Mouse (Mus musculus) midbrain, embryonic 14.5 days (tissue): Measurements from ENCODE around the gene Slc30a10. TPM values are rescaled to one million over a fixed set of nuclear protein-coding genes. Genes with fewer than 3 reads are reported as not detected.

Source experiments
- ATAC-seq: fragments of 200-750 bp; cut with Nextera tagmentation; 2 replicates; pipeline ENCODE4 v1.8.0; 2017; ENCODE audit warnings: moderate number of reproducible peaks, moderate library complexity; ENCODE audit not compliant: low FRiP score, low TSS enrichment
- DNase-seq: peaks from one replicate; pipeline ENCODE4 v3.0.0-alpha.2; 2015
- H3K27ac ChIP-seq: fragments of 300-500 bp; sonication (generic); replicated peaks from 2 replicates; pipeline ENCODE4 v1.5.1; 2014; ENCODE audit warnings: mild to moderate bottlenecking, low read depth, low read length, moderate library complexity
- H3K27me3 ChIP-seq: fragments of 300-500 bp; sonication (generic); 2 replicates; pipeline ENCODE4 v1.6.1; 2014; ENCODE audit warnings: low read length, control low read depth, mixed read lengths; ENCODE audit not compliant: control insufficient read depth, insufficient read depth
- H3K36me3 ChIP-seq: fragments of 300-500 bp; sonication (generic); 2 replicates; pipeline ENCODE4 v1.6.1; 2014; ENCODE audit warnings: low read length, control low read depth; ENCODE audit not compliant: control insufficient read depth, insufficient read depth
- H3K4me1 ChIP-seq: fragments of 300-500 bp; sonication (generic); 2 replicates; pipeline ENCODE4 v1.6.1; 2014; ENCODE audit warnings: mild to moderate bottlenecking, antibody characterized with exemption, low read length, control low read depth; ENCODE audit not compliant: control insufficient read depth, insufficient read depth
- H3K4me2 ChIP-seq: fragments of 300-500 bp; sonication (generic); 2 replicates; pipeline ENCODE4 v1.6.1; 2014; ENCODE audit warnings: mild to moderate bottlenecking, low read length, moderate library complexity
- H3K4me3 ChIP-seq: fragments of 300-500 bp; sonication (generic); replicated peaks from 2 replicates; pipeline ENCODE4 v1.5.1; 2014; ENCODE audit warnings: low read depth, low read length
- H3K9ac ChIP-seq: fragments of 300-500 bp; sonication (generic); replicated peaks from 2 replicates; pipeline ENCODE4 v1.6.1; 2014; ENCODE audit warnings: mild to moderate bottlenecking, low read length, moderate library complexity
- H3K9me3 ChIP-seq: fragments of 300-500 bp; sonication (generic); 2 replicates; pipeline ENCODE4 v1.6.1; 2016; ENCODE audit warnings: low read length, control low read depth, mixed read lengths; ENCODE audit not compliant: control insufficient read depth
- WGBS: fragments of 180-500 bp; shearing (Covaris S2); extraction: QIAGEN DNeasy Blood & Tissue Kit; methylation state at CpG from one replicate; pipeline ENCODE4 v1.1.7; 2014; 5-methylcytosine and 5-hydroxymethylcytosine counted together
- polyA plus RNA-seq: library from polyadenylated mRNA; unstranded; fragments of >200 nt; fragmentation: Nextera tagmentation; extraction: Ambion mirVana; gene quantifications from 2 replicates; pipeline ENCODE4 v1.2.1, GENCODE M21; 2014

Slc30a10 gene
- polyA plus RNA-seq, 1 experiment from 2014 or later: 5.7 TPM

- H3K27ac ChIP-seq: peak overlapping the region; percentile 49; the same call in 1 of the 2 replicates
- no peaks in the 10 kb centered on the region for H3K36me3 ChIP-seq
- no peaks in the 10 kb centered on the region; the same call in 1 of the 2 replicates for H3K4me1 ChIP-seq
- DNase-seq (peak; percentile 46), ATAC-seq (no peak)
- no peaks in the 10 kb centered on the region for H3K9me3 ChIP-seq
- WGBS: 14% methylated on average over 4 of the region's 4 CpGs
- H3K4me3 ChIP-seq: no peak overlapping the region
- no peaks in the 10 kb centered on the region for H3K27me3 ChIP-seq
- H3K9ac ChIP-seq: no peak overlapping the region
- no peak overlapping the region for H3K4me2 ChIP-seq
These were observed 38.9 kb downstream of the Slc30a10 start for GRCm38 (mm10) chr1:185493439-185494034.

GRCm38 (mm10) chr1:185496791-185497460 is 42.3 kb downstream of the Slc30a10 start:
- WGBS: 63% methylated on average over 14 of the region's 14 CpGs
- Histone ChIP-seq H3K9ac (no peak overlapping the region), H3K27ac (no peak overlapping the region), H3K4me3 (no peak overlapping the region), H3K4me2 (no peak overlapping the region), H3K4me1 (no peaks in the 10 kb centered on the region), H3K27me3 (no peaks in the 10 kb centered on the region), H3K36me3 (no peaks in the 10 kb centered on the region), H3K9me3 (no peaks in the 10 kb centered on the region)
- ATAC-seq (no peak), DNase-seq (no peak)

- Histone ChIP-seq H3K27me3 (no peaks in the 10 kb centered on the region), H3K27ac (no peak overlapping the region), H3K9ac (no peak overlapping the region), H3K4me3 (no peak overlapping the region), H3K36me3 (no peaks in the 10 kb centered on the region), H3K4me2 (no peak overlapping the region), H3K4me1 (no peaks in the 10 kb centered on the region), H3K9me3 (no peaks in the 10 kb centered on the region)
- 73% methylated on average over 7 of the region's 7 CpGs for WGBS
- ATAC-seq (no peak), DNase-seq (no peak)
These were observed 46.0 kb downstream of the Slc30a10 start for GRCm38 (mm10) chr1:185500602-185501001.

GRCm38 (mm10) chr1:185501801-185502340 is 47.2 kb downstream of the Slc30a10 start:
- Histone ChIP-seq H3K9me3 (no peaks in the 10 kb centered on the region), H3K4me2 (no peak overlapping the region), H3K9ac (no peak overlapping the region), H3K27me3 (no peaks in the 10 kb centered on the region), H3K4me1 (no peaks in the 10 kb centered on the region), H3K27ac (no peak overlapping the region), H3K4me3 (no peak overlapping the region), H3K36me3 (no peaks in the 10 kb centered on the region)
- WGBS: 28% methylated on average over 10 of the region's 10 CpGs
- ATAC-seq (no peak), DNase-seq (peak; percentile 82)

- 66% methylated on average over 6 of the region's 6 CpGs for WGBS
- no peaks in the 10 kb centered on the region for H3K9me3 ChIP-seq
These were observed 47.9 kb downstream of the Slc30a10 start for GRCm38 (mm10) chr1:185502550-185502949.

GRCm38 (mm10) chr1:185509042-185509441 is 54.4 kb downstream of the Slc30a10 start:
- Histone ChIP-seq H3K9me3 (no peaks in the 10 kb centered on the region), H3K4me1 (no peaks in the 10 kb centered on the region), H3K27ac (no peak overlapping the region), H3K27me3 (no peaks in the 10 kb centered on the region), H3K4me3 (no peak overlapping the region), H3K9ac (no peak overlapping the region), H3K36me3 (no peaks in the 10 kb centered on the region), H3K4me2 (no peak overlapping the region)
- ATAC-seq (no peak), DNase-seq (no peak)
- 69% methylated on average over 3 of the region's 3 CpGs for WGBS

More at GRCm38 (mm10) chr1:185502550-185502949, 47.9 kb downstream of the Slc30a10 start:
- no peak overlapping the region for H3K9ac ChIP-seq
- no peak overlapping the region for H3K4me3 ChIP-seq
- H3K36me3 ChIP-seq: no peaks in the 10 kb centered on the region
- H3K27me3 ChIP-seq: no peaks in the 10 kb centered on the region
- no peaks in the 10 kb centered on the region for H3K4me1 ChIP-seq
- DNase-seq (no peak), ATAC-seq (no peak)
- H3K27ac ChIP-seq: no peak overlapping the region
- H3K4me2 ChIP-seq: no peak overlapping the region

- no peak for ATAC-seq
- H3K27ac ChIP-seq: no peak overlapping the region
- H3K4me2 ChIP-seq: no peak overlapping the region
- H3K9me3 ChIP-seq: no peaks in the 10 kb centered on the region
- H3K36me3 ChIP-seq: no peaks in the 10 kb centered on the region
- 92% methylated on average over 5 of the region's 5 CpGs for WGBS
- H3K4me3 ChIP-seq: no peak overlapping the region
- DNase-seq: no peak
- H3K27me3 ChIP-seq: no peaks in the 10 kb centered on the region
- H3K4me1 ChIP-seq: no peaks in the 10 kb centered on the region
- no peak overlapping the region for H3K9ac ChIP-seq
These were observed 56.7 kb downstream of the Slc30a10 start for GRCm38 (mm10) chr1:185511306-185511705.

- H3K27me3 ChIP-seq: no peaks in the 10 kb centered on the region
- no peak overlapping the region for H3K9ac ChIP-seq
- no peaks in the 10 kb centered on the region for H3K4me1 ChIP-seq
- no peak overlapping the region for H3K27ac ChIP-seq
- H3K36me3 ChIP-seq: no peaks in the 10 kb centered on the region
- DNase-seq (no peak), ATAC-seq (no peak)
- no peak overlapping the region for H3K4me2 ChIP-seq
- H3K4me3 ChIP-seq: no peak overlapping the region
- no peaks in the 10 kb centered on the region for H3K9me3 ChIP-seq
- WGBS: 65% methylated on average over 14 of the region's 14 CpGs
These were observed 60.9 kb downstream of the Slc30a10 start for GRCm38 (mm10) chr1:185515526-185515979.

GRCm38 (mm10) chr1:185516041-185516440 is 61.4 kb downstream of the Slc30a10 start:
- no peak for DNase-seq
- WGBS: 76% methylated on average over 10 of the region's 10 CpGs
- no peak overlapping the region for H3K4me3 ChIP-seq
- no peak overlapping the region for H3K9ac ChIP-seq
- no peaks in the 10 kb centered on the region for H3K4me1 ChIP-seq
- no peaks in the 10 kb centered on the region for H3K27me3 ChIP-seq
- H3K36me3 ChIP-seq: no peaks in the 10 kb centered on the region
- no peaks in the 10 kb centered on the region for H3K9me3 ChIP-seq
- H3K27ac ChIP-seq: no peak overlapping the region
- ATAC-seq: no peak
- H3K4me2 ChIP-seq: no peak overlapping the region
